Mouse (Mus musculus): ENCODE results near the gene Homer3. TPM values are rescaled to one million over a fixed set of nuclear protein-coding genes. Genes with fewer than 3 reads are reported as not detected.

The Homer3 gene
- total and polyA plus RNA-seq, 2 experiments from 2014 or later: 21.2 to 40.3 TPM

DNA sequence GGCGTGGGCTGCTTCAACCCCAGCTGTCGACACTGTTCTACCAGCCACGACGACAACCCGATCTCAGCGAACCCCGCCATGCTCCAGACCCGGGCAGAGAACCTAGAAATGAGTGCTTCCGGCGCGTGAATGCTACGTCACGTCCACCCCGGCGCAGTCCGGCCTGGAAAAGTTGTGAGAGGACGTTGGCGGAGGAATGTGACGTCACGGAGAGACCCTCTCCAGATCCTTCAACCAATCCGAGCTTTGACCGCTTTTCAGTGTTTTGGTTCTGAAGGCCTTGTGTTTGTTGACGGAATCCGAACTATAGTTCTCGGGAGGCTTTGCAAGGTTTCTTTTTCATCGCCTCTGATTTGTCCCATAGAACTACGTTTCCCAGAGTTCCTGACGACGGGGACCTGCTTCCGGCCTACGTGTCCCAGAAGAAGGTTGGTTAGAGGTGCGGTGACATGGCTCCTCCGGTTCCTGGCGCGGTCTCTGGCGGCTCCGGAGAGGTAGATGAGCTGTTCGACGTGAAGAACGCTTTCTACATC lies 19.8 kb downstream of the Homer3 start, which contains the start of the genes Ddx49 and Cope:
Gene Ddx49, minus strand, starts transcription at position 132 of the 533 bp plus-strand sequence.
Gene Cope, plus strand, starts transcription at position 161 of the 533 bp plus-strand sequence.
- peak; percentile 96 for DNase-seq (ENCODE audit: low spot score)
- WGBS: under 1% methylated on average over 40 of the region's 40 CpGs
- ATAC-seq: peak; percentile 93
- H3K27me3 ChIP-seq (ENCODE audit: insufficient read depth, low read length): no peaks in the 10 kb centered on the region
- H3K36me3 ChIP-seq (ENCODE audit: insufficient read depth, low read length): peaks cover 29% of the 10 kb centered on the region
- peak within 1 kb of the TSS; percentile 91 for H3K4me2 ChIP-seq (ENCODE audit: low read depth, low read length)
- peaks cover 10% of the 10 kb centered on the region; the same call in 1 of the 2 replicates for H3K4me1 ChIP-seq (ENCODE audit: insufficient read depth, low read length)
- peak within 1 kb of the TSS; percentile 62 for H3K4me3 ChIP-seq (ENCODE audit: low read length)
- H3K27ac ChIP-seq: peak within 1 kb of the TSS; percentile 49
- no peaks in the 10 kb centered on the region for H3K9me3 ChIP-seq (ENCODE audit: low read length)
- TF ChIP-seq CTCF (IDR thresholded peaks at IDR 0.05; ENCODE audit: low read depth): no peak
- H3K9ac ChIP-seq (replicated peaks; ENCODE audit: low read length): peak within 1 kb of the TSS; percentile 71

GRCm38 (mm10) chr8:70302901-70303300 lies 20.3 kb downstream of the Homer3 start:
- DNase-seq (ENCODE audit: low spot score): no peak
- H3K4me3 ChIP-seq (ENCODE audit: low read length): peak overlapping the region; percentile 62
- no peaks in the 10 kb centered on the region for H3K27me3 ChIP-seq (ENCODE audit: insufficient read depth, low read length)
- H3K4me2 ChIP-seq (ENCODE audit: low read depth, low read length): peak overlapping the region; percentile 91
- WGBS: 4% methylated on average over 16 of the region's 16 CpGs
- H3K9ac ChIP-seq (replicated peaks; ENCODE audit: low read length): peak overlapping the region; percentile 71
- H3K36me3 ChIP-seq (ENCODE audit: insufficient read depth, low read length): peaks cover 24% of the 10 kb centered on the region
- TF ChIP-seq CTCF (IDR thresholded peaks at IDR 0.05; ENCODE audit: low read depth): no peak
- H3K9me3 ChIP-seq (ENCODE audit: low read length): no peaks in the 10 kb centered on the region
- peak; percentile 39 for ATAC-seq
- peak overlapping the region; percentile 49 for H3K27ac ChIP-seq
- peaks cover 10% of the 10 kb centered on the region; the same call in 1 of the 2 replicates for H3K4me1 ChIP-seq (ENCODE audit: insufficient read depth, low read length)

DNA sequence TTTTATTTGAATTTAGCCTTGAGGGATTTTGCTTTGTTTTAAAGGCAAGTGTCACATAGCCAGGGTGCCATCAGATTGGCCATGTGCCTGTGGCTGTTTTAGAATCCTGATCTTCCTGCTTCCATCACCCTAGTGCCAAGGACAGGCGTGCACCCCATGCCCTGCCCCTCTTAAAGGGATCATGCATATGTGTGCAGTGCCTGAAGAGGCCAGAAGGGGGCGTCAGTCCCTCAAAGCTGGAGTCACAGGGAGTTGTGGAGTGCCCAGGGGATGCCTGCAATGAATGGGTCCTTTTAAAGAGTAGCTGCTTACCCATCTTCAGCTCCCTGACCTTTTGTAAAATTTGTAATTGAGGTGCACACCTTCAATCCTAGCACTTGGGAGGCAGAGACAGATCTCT lies 26.7 kb downstream of the Homer3 start:
- WGBS: 29% methylated on average over 2 of the region's 2 CpGs
- no peak for ATAC-seq
- no peaks in the 10 kb centered on the region for H3K4me1 ChIP-seq (ENCODE audit: insufficient read depth, low read length)

DNA sequence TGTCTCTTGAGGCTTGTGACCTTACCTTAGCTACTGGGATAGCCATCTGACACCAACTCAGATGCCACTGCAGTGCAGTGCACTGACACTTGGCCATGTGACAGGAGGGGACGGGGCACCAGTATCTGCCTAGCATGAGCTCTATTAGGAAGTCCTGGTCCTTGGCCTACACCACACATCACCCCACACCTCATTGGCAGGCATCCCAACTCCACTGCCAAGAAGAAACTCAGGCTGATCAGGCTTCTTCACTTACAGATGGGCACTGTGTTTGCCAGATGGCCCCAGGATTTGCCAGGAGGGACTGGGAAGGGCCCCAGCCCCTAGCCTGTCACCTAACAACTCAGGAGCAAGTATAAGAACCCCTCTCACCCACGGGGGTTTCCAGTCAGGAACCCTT lies 30.8 kb downstream of the Homer3 start:
- H3K27ac ChIP-seq: no peak overlapping the region
- H3K4me2 ChIP-seq (ENCODE audit: low read depth, low read length): no peak overlapping the region
- WGBS: 60% methylated on average over 2 of the region's 2 CpGs
- no peak overlapping the region for H3K4me3 ChIP-seq (ENCODE audit: low read length)
- H3K9me3 ChIP-seq (ENCODE audit: low read length): no peaks in the 10 kb centered on the region
- peaks cover 36% of the 10 kb centered on the region; the same call in 1 of the 2 replicates for H3K36me3 ChIP-seq (ENCODE audit: insufficient read depth, low read length)
- ATAC-seq (no peak), DNase-seq (ENCODE audit: low spot score) (peak; percentile 43)
- no peak for TF ChIP-seq CTCF (IDR thresholded peaks at IDR 0.05; ENCODE audit: low read depth)
- no peak overlapping the region for H3K9ac ChIP-seq (replicated peaks; ENCODE audit: low read length)
- H3K27me3 ChIP-seq (ENCODE audit: insufficient read depth, low read length): no peaks in the 10 kb centered on the region
- peaks cover 25% of the 10 kb centered on the region for H3K4me1 ChIP-seq (ENCODE audit: insufficient read depth, low read length)

More for the DNA sequence above, 26.7 kb downstream of the Homer3 start:
- Histone ChIP-seq H3K36me3 (ENCODE audit: insufficient read depth, low read length) (peaks cover 55% of the 10 kb centered on the region), H3K27ac (no peak overlapping the region), H3K9ac (replicated peaks; ENCODE audit: low read length) (no peak overlapping the region), H3K4me3 (ENCODE audit: low read length) (no peak overlapping the region), H3K9me3 (ENCODE audit: low read length) (no peaks in the 10 kb centered on the region), H3K4me2 (ENCODE audit: low read depth, low read length) (no peak overlapping the region), H3K27me3 (ENCODE audit: insufficient read depth, low read length) (no peaks in the 10 kb centered on the region)
- peak; percentile 58 for DNase-seq (ENCODE audit: low spot score)
- peak; percentile 71 for TF ChIP-seq CTCF (IDR thresholded peaks at IDR 0.05; ENCODE audit: low read depth)

DNA sequence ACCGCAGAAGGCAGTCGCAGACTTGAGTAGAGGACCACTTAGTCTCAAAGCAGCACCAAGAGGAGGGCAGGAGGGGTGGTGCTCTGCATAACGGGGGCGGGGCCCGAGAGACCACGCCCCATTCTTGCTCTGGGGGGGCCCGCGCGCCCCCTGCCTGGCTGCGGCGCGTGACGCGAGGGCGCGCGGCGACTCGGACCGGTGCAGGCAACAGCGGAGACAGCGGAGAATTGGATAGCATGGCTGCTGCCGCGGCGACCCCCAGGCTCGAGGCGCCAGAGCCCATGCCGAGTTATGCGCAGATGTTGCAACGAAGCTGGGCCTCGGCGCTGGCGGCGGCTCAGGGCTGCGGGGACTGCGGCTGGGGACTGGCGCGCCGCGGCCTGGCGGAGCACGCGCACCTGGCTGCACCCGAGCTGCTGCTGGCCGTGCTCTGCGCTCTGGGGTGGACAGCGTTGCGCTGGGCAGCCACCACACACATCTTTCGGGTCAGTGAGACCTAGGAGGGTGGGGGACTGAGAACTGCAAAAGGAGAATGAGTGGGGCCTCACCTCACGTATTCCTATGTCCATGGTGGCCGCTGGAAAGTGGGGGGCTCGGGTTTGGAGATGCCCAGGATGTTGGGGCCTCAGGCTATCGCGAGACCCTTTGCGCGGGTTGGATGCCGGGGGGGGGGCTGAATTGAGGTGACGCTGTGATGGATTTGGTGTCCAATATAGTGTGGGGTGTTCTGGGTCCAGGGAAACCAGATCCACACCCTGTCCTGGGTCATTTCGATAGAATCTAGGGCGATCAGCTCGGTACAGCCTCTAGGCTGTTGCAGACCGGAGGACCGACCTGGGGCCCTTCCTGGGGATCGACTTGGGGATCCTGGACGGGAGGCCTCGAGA lies 33.2 kb downstream of the Homer3 start, which contains the start of gene Cers1:
Gene Cers1, plus strand, starts transcription at position 152 of the 887 bp plus-strand sequence.
- Histone ChIP-seq H3K4me3 (ENCODE audit: low read length) (peak within 1 kb of the TSS; percentile 69), H3K9me3 (ENCODE audit: low read length) (no peaks in the 10 kb centered on the region), H3K36me3 (ENCODE audit: insufficient read depth, low read length) (peaks cover 28% of the 10 kb centered on the region; the same call in 1 of the 2 replicates), H3K4me2 (ENCODE audit: low read depth, low read length) (peak within 1 kb of the TSS; percentile 82), H3K4me1 (ENCODE audit: insufficient read depth, low read length) (peaks cover 25% of the 10 kb centered on the region), H3K27ac (peak within 1 kb of the TSS; percentile 97), H3K27me3 (ENCODE audit: insufficient read depth, low read length) (no peaks in the 10 kb centered on the region), H3K9ac (replicated peaks; ENCODE audit: low read length) (peak within 1 kb of the TSS; percentile 92)
- DNase-seq (ENCODE audit: low spot score) (peak; percentile 90), ATAC-seq (peak; percentile 66)
- TF ChIP-seq CTCF (IDR thresholded peaks at IDR 0.05; ENCODE audit: low read depth): no peak
- under 1% methylated on average over 65 of the region's 66 CpGs for WGBS

DNA sequence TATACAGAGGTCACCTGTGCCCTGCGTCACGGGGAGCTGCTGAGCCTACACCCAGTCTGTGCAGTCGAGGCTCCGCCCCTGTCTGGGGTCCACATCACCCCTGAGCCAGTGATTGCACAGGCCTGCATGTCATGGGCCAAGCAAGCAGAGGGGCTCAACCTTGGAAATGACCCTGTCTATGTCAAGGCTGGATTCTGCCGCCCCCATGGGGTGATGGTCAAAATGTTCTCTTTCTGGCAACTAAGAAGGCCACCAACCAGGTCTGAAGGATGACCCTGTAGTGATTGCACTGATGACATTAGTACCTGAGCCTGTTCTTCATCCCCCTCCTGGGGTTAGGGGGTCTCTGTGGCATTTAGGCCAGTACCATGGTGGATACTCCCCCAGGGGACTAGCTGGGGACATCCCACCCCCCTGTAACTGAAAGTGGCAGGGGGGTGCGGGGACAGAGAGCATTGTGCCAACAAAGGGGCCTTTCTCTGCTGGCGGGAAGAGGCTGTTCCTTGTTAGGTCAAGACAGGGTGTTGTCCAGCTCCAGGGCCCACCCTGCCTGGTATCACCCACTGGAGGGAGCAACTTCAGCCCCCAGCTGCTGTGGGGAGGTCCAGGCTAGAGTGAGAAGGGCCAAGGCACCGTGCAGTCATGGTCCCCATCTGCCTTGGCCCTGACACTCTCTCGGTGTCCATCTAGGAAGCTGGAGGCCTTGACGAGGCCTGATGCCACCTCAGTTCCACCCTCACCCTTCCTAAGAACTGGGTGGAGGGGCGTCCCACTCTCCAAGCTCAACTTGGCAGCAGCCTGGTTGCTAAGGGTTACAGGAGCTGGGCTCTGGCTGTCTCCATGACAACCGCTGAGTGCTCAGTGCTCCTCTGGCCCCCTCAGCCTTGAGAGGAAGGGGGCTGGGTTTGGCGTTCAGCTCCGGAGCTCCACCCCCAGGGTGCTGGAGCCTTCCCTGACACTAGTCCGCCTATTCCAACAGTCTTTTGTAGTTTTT lies 34.2 kb downstream of the Homer3 start:
- peaks cover 25% of the 10 kb centered on the region for H3K4me1 ChIP-seq (ENCODE audit: insufficient read depth, low read length)
- peak overlapping the region; percentile 97 for H3K27ac ChIP-seq
- H3K9ac ChIP-seq (replicated peaks; ENCODE audit: low read length): peak overlapping the region; percentile 92
- TF ChIP-seq CTCF (IDR thresholded peaks at IDR 0.05; ENCODE audit: low read depth): 0 out of 2 replicates have a peak, but pooled peaks have one; percentile 6
- H3K27me3 ChIP-seq (ENCODE audit: insufficient read depth, low read length): no peaks in the 10 kb centered on the region
- peak overlapping the region; percentile 82 for H3K4me2 ChIP-seq (ENCODE audit: low read depth, low read length)
- WGBS: 6% methylated on average over 15 of the region's 15 CpGs
- ATAC-seq (peak; percentile 87), DNase-seq (ENCODE audit: low spot score) (peak; percentile 98)
- H3K9me3 ChIP-seq (ENCODE audit: low read length): no peaks in the 10 kb centered on the region
- peak overlapping the region; percentile 69 for H3K4me3 ChIP-seq (ENCODE audit: low read length)
- peaks cover 19% of the 10 kb centered on the region; the same call in 1 of the 2 replicates for H3K36me3 ChIP-seq (ENCODE audit: insufficient read depth, low read length)
